Mouse (Mus musculus) forebrain, embryonic 10.5 days (tissue): ENCODE data around the gene Catspere2. TPM values are rescaled to one million over a fixed set of nuclear protein-coding genes. Genes with fewer than 3 reads are reported as not detected.

Experiments
- polyA plus RNA-seq: library from polyadenylated mRNA; unstranded; fragments of >200 nt; fragmentation: Nextera tagmentation; extraction: Ambion mirVana; gene quantifications from 2 replicates; pipeline ENCODE4 v1.2.1, GENCODE M21; 2016

Catspere2 gene
- polyA plus RNA-seq, 1 experiment from 2014 or later, result not detected

Other genes starting within 250 kb of the Catspere2 start
- 50.8 and 54.2 TPM in 2 replicates for gene Adss, start 186.9 kb upstream of the Catspere2 start, polyA plus RNA-seq
- gene Desi2, start 204.0 kb downstream of the Catspere2 start, polyA plus RNA-seq, result 14.7 and 19.1 TPM in 2 replicates